Mouse (Mus musculus): ENCODE data around the gene Ptpn23. TPM values are rescaled to one million over a fixed set of nuclear protein-coding genes. Genes with fewer than 3 reads are reported as not detected.

The Ptpn23 gene
- polyA plus RNA-seq, 2 experiments, result 18.5 to 44.5 TPM

DNA sequence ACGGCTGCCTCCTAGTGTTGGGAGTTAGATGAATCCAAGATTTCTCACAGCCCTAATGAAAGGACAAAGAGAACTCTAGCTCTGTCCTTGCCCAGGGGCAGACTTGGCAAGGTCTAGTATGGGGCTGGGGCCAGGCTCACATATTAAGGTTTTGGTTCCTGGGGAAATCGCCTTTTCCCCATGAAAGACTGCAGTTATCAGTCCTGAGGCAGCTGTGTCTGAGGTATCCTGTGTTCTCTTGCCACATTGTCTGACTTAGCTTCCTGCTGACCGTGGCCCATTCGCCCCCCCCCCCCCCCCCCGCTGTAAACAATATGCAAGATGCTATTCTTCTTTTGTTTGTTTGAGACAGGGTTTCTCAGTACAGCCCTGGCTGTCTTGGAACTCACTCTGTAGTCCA lies 32.0 kb upstream of the Ptpn23 start:
- DNase-seq (ENCODE audit: low spot score), result no peak

GRCm38 (mm10) chr9:110436041-110436440 lies 28.0 kb upstream of the Ptpn23 start:
- Histone ChIP-seq H3K9me3 (ENCODE audit: control insufficient read depth, low read length) (no peaks in the 10 kb centered on the region), H3K4me3 (replicated peaks; ENCODE audit: low read length) (no peak overlapping the region), H3K9ac (ENCODE audit: low read depth, low read length, severe bottlenecking) (no peak overlapping the region), H3K36me3 (ENCODE audit: control insufficient read depth, insufficient read depth, low read length) (peaks cover 56% of the 10 kb centered on the region), H3K27me3 (ENCODE audit: control insufficient read depth, insufficient read depth, low read length) (no peaks in the 10 kb centered on the region), H3K4me2 (replicated peaks; ENCODE audit: low read depth, low read length, severe bottlenecking) (no peak overlapping the region), H3K4me1 (ENCODE audit: control insufficient read depth, insufficient read depth, low read length) (no peaks in the 10 kb centered on the region), H3K27ac (replicated peaks; ENCODE audit: low read depth, low read length) (no peak overlapping the region)
- DNase-seq (ENCODE audit: low spot score), result no peak
- ATAC-seq (ENCODE audit: low FRiP score, low read depth), result no peak
- WGBS, result 92% methylated on average over 11 of the region's 11 CpGs
- no peak for TF ChIP-seq POLR2A (IDR thresholded peaks at IDR 0.05; ENCODE audit: borderline replicate concordance, extremely low read depth, insufficient read depth, insufficient read length)

More for the DNA sequence above, 32.0 kb upstream of the Ptpn23 start:
- H3K27me3 ChIP-seq (ENCODE audit: control insufficient read depth, insufficient read depth, low read length), result no peaks in the 10 kb centered on the region
- ATAC-seq (ENCODE audit: low FRiP score, low read depth), result no peak
- H3K4me2 ChIP-seq (replicated peaks; ENCODE audit: low read depth, low read length, severe bottlenecking), result no peak overlapping the region
- no peak overlapping the region for H3K4me3 ChIP-seq (replicated peaks; ENCODE audit: low read length)
- WGBS, result 61% methylated on average over 5 of the region's 5 CpGs
- H3K9me3 ChIP-seq (ENCODE audit: control insufficient read depth, low read length), result no peaks in the 10 kb centered on the region
- H3K9ac ChIP-seq (ENCODE audit: low read depth, low read length, severe bottlenecking), result no peak overlapping the region
- TF ChIP-seq POLR2A (IDR thresholded peaks at IDR 0.05; ENCODE audit: borderline replicate concordance, extremely low read depth, insufficient read depth, insufficient read length), result no peak
- H3K4me1 ChIP-seq (ENCODE audit: control insufficient read depth, insufficient read depth, low read length), result no peaks in the 10 kb centered on the region
- H3K36me3 ChIP-seq (ENCODE audit: control insufficient read depth, insufficient read depth, low read length), result peaks cover 32% of the 10 kb centered on the region
- H3K27ac ChIP-seq (replicated peaks; ENCODE audit: low read depth, low read length), result no peak overlapping the region

GRCm38 (mm10) chr9:110433045-110433444 lies 25.0 kb upstream of the Ptpn23 start:
- H3K4me2 ChIP-seq (replicated peaks; ENCODE audit: low read depth, low read length, severe bottlenecking), result no peak overlapping the region
- H3K9me3 ChIP-seq (ENCODE audit: control insufficient read depth, low read length), result no peaks in the 10 kb centered on the region
- no peak overlapping the region for H3K4me3 ChIP-seq (replicated peaks; ENCODE audit: low read length)
- no peaks in the 10 kb centered on the region for H3K4me1 ChIP-seq (ENCODE audit: control insufficient read depth, insufficient read depth, low read length)
- DNase-seq (ENCODE audit: low spot score), result no peak
- no peak overlapping the region for H3K27ac ChIP-seq (replicated peaks; ENCODE audit: low read depth, low read length)
- no peak for TF ChIP-seq POLR2A (IDR thresholded peaks at IDR 0.05; ENCODE audit: borderline replicate concordance, extremely low read depth, insufficient read depth, insufficient read length)
- no peak overlapping the region for H3K9ac ChIP-seq (ENCODE audit: low read depth, low read length, severe bottlenecking)
- no peak for ATAC-seq (ENCODE audit: low FRiP score, low read depth)
- peaks cover 74% of the 10 kb centered on the region for H3K36me3 ChIP-seq (ENCODE audit: control insufficient read depth, insufficient read depth, low read length)
- no peaks in the 10 kb centered on the region for H3K27me3 ChIP-seq (ENCODE audit: control insufficient read depth, insufficient read depth, low read length)
- 86% methylated on average over 2 of the region's 2 CpGs for WGBS

DNA sequence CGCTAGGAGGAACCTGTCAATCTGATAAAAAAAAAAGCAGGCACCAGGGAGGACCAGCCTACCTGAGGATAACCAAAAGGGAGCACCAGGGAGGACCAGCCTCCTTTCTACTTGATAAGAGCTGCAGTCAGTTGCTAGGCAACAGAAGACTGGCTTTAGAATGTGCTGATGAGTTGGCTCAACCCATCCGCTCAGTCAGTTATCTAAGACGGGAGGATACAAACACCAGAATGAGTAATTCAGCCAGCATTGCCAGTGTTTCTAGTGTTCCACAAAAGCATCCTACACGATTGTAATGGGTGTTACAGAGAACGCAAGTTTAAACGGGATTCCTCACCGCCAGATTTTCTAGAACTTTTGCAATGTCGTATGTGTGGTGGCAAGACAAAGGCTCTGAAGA lies 23.2 kb upstream of the Ptpn23 start:
- Histone ChIP-seq H3K9me3 (ENCODE audit: control insufficient read depth, low read length) (no peaks in the 10 kb centered on the region), H3K9ac (ENCODE audit: low read depth, low read length, severe bottlenecking) (no peak overlapping the region), H3K36me3 (ENCODE audit: control insufficient read depth, insufficient read depth, low read length) (peaks cover 76% of the 10 kb centered on the region), H3K27ac (replicated peaks; ENCODE audit: low read depth, low read length) (no peak overlapping the region), H3K27me3 (ENCODE audit: control insufficient read depth, insufficient read depth, low read length) (no peaks in the 10 kb centered on the region), H3K4me3 (replicated peaks; ENCODE audit: low read length) (no peak overlapping the region), H3K4me2 (replicated peaks; ENCODE audit: low read depth, low read length, severe bottlenecking) (no peak overlapping the region), H3K4me1 (ENCODE audit: control insufficient read depth, insufficient read depth, low read length) (no peaks in the 10 kb centered on the region)
- 93% methylated on average over 8 of the region's 8 CpGs for WGBS
- ATAC-seq (ENCODE audit: low FRiP score, low read depth) (no peak), DNase-seq (ENCODE audit: low spot score) (no peak)
- no peak for TF ChIP-seq POLR2A (IDR thresholded peaks at IDR 0.05; ENCODE audit: borderline replicate concordance, extremely low read depth, insufficient read depth, insufficient read length)

DNA sequence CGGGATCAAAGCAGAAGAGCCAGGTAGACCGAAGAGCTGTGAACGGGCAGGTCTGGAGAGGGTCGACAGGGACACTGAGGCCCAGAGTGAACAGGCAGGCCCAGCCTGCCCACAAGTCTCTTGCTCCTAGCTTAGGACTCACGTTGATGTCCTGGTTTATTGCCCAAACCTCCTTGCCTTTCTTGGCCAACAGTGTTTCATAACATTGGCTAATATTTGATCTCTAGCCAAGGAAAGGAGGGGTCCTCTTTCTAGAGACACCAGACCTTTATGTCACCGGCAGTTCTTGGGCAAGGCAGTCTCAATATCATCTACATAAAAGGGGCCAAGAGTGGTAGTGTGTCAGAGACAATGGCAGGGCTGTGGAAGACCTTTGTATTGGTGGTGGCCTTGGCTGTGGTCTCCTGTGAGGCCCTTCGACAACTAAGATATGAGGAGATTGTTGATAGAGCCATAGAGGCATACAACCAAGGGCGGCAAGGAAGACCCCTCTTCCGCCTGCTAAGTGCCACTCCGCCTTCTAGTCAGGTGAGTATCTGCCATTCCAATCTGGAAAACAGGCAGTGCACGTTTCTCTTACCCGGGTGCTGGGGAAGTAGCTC lies 11.6 kb upstream of the Ptpn23 start, which contains the start of gene Ngp:
Gene Ngp (plus strand): TSS at position 237 of the 602 bp plus-strand sequence.
- no peak within 1 kb of the TSS for H3K9ac ChIP-seq (ENCODE audit: low read depth, low read length, severe bottlenecking)
- DNase-seq (ENCODE audit: low spot score) (no peak), ATAC-seq (ENCODE audit: low FRiP score, low read depth) (no peak)
- H3K4me2 ChIP-seq (replicated peaks; ENCODE audit: low read depth, low read length, severe bottlenecking), result no peak within 1 kb of the TSS
- H3K4me3 ChIP-seq (replicated peaks; ENCODE audit: low read length), result no peak within 1 kb of the TSS
- no peaks in the 10 kb centered on the region for H3K9me3 ChIP-seq (ENCODE audit: control insufficient read depth, low read length)
- WGBS, result 87% methylated on average over 12 of the region's 12 CpGs
- H3K27me3 ChIP-seq (ENCODE audit: control insufficient read depth, insufficient read depth, low read length), result no peaks in the 10 kb centered on the region
- no peaks in the 10 kb centered on the region for H3K36me3 ChIP-seq (ENCODE audit: control insufficient read depth, insufficient read depth, low read length)
- TF ChIP-seq POLR2A (IDR thresholded peaks at IDR 0.05; ENCODE audit: borderline replicate concordance, extremely low read depth, insufficient read depth, insufficient read length), result no peak
- H3K27ac ChIP-seq (replicated peaks; ENCODE audit: low read depth, low read length), result no peak within 1 kb of the TSS
- no peaks in the 10 kb centered on the region for H3K4me1 ChIP-seq (ENCODE audit: control insufficient read depth, insufficient read depth, low read length)

All from limb, embryonic 14.5 days (tissue).